Mouse (Mus musculus): ENCODE results near the gene Pcp4l1.

The Pcp4l1 gene

DNA sequence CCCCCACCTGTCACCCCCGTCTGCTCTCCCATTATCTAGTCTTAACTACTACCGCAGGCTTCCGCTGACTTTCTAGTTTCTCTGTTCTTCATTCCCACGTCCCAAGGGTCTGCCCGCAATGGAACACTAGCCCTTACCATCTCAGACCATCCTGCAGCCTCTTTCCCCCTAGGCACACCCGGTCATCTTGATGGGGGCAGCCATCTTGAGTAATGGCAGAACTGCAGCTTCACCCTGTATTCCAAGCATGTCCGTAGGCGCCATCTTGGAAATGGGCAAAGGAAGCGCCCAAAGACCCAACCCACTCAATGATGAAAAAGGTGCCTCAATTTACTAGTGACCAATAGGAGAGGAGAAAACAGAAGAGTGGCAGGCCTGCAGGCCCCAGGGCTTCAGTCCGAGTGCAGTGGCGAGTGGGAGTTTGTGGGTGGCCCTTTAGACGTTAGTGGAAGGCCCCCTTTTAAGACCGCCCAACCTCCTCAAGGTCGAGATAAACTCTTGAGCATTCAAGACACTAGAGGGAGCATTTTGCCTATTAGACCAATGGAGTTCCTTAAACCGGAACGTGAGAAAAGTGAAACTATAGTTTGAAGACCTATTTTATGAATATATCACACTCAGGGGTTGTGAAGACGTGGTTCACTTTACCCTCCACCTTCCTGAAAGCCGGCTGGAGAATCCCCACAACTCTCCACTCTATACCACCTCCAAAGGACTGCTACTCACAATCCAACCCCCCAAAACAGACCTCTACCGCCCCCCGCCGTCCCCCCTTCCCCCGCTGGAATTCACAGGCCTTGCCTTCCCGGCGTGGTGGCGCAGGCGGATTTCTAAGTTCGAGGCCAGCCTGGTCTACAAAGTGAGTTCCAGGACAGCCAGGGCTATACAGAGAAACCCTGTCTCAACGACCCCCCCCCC lies 26.4 kb upstream of the Pcp4l1 start, which contains the start of gene Tomm40l:
Tomm40l (minus strand) TSS at position 277 of the 918 bp plus-strand sequence.
- in situ Hi-C loops (cut with MboI; ENCODE audit: low sequenced_read_pairs), result loop anchor here (5.0 kb wide), 1 partner anchor 90 kb away; no protein-coding TSS in a partner anchor

DNA sequence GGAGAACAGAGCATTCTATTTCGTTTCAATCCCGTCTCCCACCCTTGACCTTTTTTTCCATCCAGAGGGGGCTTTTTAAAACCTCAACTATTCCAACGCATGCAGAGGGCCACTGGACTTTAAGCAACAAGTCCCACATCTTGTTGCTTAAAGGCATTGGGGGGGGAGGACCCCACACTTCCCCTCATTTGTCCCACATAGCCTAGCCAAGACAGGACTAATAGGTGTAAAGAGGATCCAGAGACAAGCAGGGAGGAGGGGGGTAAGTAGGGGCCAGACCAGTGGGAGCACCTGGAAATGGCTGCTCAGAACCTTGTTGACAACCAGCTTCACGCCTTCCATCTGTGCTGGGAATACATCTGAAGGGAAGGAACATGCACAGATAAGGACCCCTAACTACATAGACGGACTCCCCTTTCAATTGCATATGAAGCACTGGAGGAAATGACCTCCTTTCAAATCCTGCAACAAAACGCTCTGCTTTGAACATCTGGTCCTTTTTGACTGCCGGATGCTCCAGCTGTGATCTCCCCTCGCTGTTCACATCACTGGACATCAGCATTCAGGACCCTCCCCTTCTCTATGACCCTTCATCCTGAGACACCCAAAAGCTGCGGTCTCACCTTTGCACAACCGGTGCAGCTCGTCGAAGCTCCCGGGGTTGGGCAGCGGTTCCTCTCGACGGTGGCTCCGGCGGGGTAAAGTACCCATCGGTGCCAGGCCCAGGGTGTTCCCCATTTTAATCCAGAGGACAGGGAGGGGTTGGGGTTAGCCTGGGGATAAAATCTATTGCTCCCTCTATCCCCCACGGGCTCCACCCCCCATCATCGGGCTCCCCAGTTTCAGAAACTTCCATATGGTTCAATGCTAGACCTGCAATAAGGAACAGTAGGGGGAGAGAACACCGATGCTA lies 25.5 kb upstream of the Pcp4l1 start:
- in situ Hi-C loops (cut with MboI; ENCODE audit: low sequenced_read_pairs), result loop anchor here (5.0 kb wide), 1 partner anchor 89 kb away; no protein-coding TSS in a partner anchor

DNA sequence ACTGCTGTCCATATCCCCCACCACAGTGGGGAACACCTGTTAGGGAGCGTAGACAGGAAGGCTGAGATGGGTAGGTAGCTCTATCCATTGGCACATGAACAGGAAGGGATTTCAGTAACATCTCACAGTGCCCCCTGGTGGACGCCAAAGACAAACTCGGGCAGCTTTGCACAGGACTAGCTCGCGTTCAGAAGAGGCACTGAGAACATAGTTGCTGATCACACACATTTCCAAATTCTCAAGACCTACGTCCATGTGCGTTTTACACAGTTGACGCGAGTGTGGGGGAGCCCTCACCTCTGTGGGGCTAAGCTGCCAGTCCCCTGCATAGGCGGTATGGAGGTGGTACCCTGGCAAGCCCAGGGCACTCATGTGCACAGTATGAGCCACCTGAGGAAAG lies 24.8 kb upstream of the Pcp4l1 start:
- in situ Hi-C loops (cut with MboI; ENCODE audit: low sequenced_read_pairs), result loop anchor here (5.0 kb wide), 1 partner anchor 89 kb away; no protein-coding TSS in a partner anchor

DNA sequence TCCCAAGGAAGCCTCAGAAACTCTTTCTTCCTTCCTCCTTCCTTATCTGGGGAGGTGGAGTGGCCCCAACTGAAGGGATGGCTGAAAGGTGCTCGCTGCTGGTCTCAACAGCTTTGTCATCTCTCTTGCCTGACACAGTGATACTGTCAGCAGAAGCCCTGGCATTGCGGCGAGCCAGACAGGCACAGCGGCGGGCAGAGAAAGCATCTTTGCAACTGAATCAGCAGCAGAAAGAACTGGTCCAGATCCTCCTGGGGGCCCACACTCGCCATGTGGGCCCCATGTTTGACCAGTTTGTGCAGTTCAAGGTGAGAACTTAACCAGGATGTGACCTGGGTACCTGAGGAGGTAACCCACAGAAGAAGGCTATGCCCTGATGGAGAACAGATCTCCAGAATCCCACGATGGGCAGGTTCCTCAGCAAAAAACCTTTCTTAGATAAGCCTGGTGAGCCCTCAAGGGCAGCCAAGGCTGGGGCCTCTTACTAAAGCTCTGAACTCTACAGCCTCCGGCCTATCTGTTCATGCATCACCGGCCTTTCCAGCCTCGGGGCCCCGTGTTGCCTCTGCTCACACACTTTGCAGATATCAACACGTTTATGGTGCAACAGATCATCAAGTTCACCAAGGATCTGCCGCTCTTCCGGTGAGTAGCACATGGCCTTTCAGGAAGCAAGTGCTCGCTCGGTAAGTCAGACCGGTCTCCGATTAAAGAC lies 20.3 kb upstream of the Pcp4l1 start:
- in situ Hi-C loops (cut with MboI; ENCODE audit: low sequenced_read_pairs), result no loop called here

DNA sequence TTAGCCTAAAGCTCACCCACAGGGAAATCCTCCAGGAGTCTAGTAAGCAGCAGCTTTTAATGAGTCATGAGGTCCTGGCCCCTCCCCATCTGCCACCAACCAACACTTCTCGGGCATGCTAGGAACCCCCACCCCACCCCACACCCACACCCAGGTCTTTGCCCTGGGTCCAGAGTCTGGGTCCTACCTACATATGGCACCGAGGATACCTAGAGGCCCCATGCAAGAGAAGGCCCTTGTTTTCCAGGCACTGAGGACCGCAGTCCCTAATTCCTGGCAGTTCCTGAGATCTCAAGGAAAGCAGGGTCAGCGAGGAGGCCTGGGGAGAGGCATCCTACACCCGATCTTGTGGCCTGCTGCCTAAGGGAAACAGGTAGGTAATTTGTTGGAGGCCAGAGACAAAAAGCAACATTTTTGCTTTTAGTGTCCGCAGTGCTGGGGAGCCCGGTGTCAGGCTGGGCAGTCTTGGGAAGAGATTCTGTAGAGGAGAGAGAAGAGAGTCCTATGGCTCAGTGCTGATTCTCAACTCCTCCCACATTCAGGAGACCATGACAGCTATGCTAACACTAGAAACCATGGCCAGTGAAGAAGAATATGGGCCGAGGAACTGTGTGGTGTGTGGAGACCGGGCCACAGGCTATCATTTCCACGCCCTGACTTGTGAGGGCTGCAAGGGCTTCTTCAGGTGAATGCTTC lies 17.9 kb upstream of the Pcp4l1 start, which contains the start of gene Nr1i3:
Nr1i3 (plus strand) TSS at position 170 of the 696 bp plus-strand sequence.
- in situ Hi-C loops (cut with MboI; ENCODE audit: low sequenced_read_pairs), result no loop called here

DNA sequence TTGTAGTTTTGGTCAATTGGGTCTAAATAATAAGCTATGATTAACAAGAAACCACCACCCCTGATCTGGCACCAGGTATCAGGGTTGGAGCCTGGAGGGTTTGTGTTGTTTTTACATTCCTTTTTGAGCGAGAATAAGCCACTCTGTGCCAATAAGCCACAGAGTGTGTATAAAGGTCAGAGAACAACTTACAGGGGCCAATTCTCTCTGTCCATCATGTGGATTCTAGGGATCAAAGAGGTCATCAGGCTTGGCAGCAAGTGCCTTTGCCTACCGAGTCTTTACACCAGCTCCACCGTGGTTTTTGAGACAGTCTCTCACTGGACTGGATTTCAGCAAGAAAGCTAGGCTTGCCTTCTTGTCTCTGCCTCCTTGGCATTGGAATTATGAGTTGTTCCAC lies 16.8 kb upstream of the Pcp4l1 start:
- in situ Hi-C loops (cut with MboI; ENCODE audit: low sequenced_read_pairs), result no loop called here

DNA sequence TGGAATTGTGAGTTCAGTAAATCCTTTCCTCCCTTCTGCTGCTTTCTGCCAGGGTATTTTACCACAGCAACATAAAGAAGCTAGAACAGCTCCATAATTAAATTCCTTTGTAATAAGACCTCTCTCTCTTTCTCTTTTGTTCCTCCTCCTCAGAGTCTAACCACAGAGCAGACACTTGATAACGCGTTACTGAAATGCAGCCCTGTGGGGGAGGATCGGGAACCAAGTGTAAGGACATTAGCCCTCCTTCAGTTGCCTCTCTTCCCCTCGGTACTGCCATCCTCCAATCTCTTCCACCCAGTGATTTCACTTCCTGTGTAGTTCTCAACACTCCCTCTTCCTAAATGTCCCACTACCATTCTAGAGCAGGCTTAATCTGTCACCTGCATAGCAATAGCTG lies 13.3 kb upstream of the Pcp4l1 start:
- in situ Hi-C loops (cut with MboI; ENCODE audit: low sequenced_read_pairs), result no loop called here

DNA sequence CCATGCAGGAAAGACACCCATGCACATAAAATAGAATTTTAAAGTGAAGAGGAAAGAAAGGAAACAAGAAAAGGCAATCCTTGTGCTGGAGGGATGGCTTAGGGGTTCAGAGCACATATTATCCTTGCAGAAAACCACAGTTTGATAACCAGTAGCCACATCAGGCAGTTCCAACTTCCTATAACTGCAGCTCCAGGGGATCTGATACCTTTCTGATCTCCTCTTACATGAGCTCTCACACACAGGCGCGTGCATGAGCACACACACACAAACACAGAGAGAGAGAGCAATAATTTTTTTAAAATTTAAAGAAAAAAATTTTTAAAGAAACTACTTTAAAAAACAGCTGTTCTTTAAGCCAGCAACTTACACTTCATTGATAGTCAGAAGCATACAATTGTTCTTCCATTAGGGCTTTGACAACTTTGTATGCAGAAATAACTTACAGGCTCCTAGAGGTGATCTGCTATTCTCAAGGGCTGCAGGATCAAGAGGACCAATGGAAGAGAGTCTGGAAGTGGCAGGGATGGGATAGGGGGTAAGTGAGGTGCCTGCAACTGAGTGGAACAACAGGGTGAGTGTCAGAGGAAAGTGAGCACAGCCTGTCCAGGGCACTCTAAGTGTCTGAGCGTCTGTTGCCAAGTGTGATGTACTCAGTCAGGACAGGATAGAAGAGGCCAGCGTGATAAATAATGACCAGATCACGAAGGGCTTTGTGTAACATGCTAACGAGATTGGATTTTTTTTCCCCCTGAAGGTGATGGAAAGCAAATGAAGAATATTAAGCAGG lies 9.8 kb upstream of the Pcp4l1 start:
- in situ Hi-C loops (cut with MboI; ENCODE audit: low sequenced_read_pairs), result no loop called here

DNA sequence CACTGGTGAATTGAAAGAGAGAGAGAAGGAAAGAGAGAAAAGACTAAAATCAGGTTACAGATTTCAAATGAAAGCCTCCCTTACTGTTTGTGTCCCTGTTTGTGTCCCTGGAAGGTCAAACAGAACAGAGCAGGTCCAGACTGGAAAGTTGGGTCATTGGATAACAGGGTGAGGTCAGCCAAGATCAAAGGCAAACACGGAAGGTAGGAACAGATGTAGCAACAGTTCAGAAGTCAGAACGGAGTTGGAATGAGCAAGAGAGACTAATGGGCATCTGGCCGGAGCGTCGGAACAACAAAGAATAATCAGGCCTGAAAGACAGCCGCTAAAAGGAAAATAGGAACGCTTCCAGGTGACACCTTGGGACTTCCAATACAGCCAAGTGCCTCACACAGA lies 8.2 kb upstream of the Pcp4l1 start:
- in situ Hi-C loops (cut with MboI; ENCODE audit: low sequenced_read_pairs), result no loop called here

DNA sequence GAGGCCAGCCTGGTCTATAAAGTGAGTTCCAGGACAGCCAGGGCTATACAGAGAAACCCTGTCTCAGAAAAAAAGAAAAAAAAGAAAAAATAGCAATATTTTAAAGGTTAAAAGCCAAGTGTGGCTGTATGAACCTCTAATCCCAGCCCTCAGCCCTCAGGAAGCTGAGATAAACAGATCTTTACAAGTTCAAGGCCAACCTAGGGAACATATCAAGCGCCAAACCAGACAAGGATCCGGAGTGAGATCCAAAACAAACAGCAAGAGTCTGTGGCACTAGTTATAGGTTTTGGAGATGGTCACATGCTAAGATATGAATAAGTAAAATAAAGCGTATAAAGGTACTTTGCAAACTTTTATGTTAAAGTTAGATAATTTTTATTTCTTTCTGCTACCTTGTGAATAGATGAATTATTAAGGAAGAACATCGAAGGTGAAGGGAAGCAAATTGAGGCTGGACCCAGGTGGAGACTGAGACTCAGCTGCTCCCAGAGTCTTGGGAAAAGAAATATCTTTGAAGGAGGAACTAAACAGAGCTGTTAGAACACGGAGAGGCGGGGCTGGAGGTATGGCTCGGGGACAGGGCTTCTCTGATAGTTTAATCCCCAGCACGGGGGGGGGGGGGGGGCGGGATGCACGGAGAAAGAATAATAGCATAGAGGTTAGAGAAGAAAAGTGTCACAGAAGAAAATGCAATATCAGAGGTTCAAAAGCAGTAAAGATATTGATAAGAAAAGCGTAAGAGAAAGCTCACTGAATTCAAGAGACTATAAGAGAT lies 7.6 kb upstream of the Pcp4l1 start:
- in situ Hi-C loops (cut with MboI; ENCODE audit: low sequenced_read_pairs), result no loop called here

DNA sequence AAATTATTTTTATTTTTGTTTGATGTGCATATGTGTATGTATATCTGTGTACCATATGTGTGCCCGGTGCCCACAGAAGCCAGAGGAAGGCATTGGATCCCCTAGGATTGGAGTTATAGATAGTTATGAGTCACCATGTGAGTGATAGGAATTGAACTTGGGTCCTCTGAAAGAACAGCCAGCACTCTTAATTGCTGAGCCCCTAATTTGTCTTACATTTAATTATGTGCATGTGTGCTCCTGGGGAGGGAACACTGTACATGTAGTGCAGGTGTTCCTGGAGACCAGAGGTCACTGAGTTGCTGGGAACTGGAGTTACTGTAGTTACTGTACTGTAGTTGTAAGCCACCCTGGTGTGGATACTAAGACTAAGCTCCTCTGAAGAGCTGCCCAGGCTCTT lies 4.7 kb upstream of the Pcp4l1 start:
- in situ Hi-C loops (cut with MboI; ENCODE audit: low sequenced_read_pairs), result no loop called here

DNA sequence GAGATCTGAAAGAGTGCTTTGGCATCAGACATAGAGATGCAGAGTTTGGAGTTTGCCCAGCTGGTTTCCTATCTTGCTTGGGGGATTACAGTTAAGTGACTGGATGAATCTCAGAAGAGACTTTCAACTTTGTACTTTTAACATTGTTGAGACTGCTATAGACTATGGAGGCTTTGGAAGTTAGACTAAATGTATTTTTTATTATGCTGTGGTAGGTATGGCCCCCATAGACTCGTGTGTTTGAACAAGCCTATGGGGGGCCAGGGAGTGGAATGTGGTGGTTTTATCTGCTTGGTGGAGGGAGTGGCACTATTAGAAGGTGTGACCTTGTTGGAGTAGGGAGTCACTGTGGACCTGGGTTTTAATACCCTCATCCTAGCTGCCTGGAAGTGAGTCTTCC lies 3.5 kb upstream of the Pcp4l1 start:
- in situ Hi-C loops (cut with MboI; ENCODE audit: low sequenced_read_pairs), result no loop called here

DNA sequence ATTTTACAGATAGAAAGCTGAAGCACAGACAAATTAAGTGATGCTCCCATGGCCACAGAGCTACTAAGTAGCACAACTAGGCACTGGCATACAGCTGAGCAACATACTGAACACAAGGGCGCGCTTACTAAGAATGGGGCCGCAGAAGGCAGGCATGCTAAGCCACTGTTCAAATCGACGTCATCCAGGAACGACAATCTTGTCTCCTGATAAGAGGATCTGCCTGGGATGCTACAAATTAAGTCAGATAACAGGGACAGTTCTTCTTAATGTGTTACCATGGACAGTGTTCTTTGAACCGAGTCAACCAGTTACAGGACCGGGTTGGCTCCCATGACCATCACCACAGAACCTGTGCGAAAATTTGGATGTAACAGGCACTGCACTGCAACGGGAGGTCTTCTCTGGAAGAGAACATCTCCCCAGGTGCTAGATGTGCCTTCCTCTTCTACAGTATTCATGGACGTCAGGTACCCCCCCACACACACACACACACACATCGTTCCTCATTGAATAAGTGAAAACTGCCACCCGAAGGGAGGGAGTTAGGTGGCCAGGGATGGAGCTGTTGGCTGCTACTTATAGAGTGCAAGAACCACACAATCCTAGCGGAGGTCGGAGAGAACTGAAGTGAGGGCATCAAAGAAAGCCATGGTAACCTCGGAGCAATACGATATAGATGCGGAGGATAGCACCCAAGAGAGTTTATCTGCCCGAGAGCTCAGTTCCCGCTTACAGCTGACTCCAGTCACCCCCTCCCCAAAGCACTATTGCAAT lies 834 bp downstream of the Pcp4l1 start:
- in situ Hi-C loops (cut with MboI; ENCODE audit: low sequenced_read_pairs), result no loop called here

DNA sequence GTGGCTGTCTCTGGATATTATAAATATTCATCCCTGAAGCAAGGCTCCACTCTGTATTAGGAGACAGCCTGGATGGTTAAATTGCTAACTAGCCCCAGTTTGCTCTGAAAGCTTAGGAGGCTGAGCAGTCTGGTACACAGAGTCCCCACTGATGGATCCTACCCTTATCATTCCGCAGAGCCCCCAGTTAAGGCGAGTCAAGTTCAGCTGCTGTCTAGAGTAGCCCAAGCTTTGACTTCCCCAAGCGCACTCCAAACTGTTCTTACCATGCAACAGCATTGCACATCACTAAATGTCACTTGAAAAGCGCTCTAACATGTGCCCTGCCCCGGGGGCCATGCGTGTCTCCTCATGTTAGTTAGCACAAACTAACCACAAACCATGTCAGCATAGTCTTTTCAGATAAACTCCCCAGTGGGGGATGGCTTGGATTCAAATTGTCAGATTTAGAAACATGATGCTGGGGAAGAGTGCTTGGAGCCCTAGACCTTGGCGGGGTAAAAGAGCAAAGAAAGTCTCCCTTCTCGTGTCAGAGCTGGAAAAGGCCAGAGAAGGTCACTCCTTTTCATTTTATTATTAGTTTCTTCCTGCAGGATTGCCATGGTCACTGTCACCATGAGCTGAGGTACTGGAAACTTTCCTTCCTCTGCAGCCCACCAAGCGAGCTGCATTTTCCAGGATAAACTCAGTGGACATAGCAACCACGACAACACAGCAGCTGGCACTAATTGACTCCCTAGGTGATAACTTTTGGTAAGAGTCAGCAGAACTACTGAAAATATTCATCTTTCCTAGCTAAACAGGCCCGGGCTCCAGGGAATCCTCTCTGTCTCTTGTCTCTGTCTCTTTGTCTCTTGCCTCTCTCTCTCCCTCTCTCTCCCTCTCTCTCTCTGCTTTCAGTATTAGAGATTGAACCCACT lies 1.9 kb downstream of the Pcp4l1 start:
- in situ Hi-C loops (cut with MboI; ENCODE audit: low sequenced_read_pairs), result no loop called here

DNA sequence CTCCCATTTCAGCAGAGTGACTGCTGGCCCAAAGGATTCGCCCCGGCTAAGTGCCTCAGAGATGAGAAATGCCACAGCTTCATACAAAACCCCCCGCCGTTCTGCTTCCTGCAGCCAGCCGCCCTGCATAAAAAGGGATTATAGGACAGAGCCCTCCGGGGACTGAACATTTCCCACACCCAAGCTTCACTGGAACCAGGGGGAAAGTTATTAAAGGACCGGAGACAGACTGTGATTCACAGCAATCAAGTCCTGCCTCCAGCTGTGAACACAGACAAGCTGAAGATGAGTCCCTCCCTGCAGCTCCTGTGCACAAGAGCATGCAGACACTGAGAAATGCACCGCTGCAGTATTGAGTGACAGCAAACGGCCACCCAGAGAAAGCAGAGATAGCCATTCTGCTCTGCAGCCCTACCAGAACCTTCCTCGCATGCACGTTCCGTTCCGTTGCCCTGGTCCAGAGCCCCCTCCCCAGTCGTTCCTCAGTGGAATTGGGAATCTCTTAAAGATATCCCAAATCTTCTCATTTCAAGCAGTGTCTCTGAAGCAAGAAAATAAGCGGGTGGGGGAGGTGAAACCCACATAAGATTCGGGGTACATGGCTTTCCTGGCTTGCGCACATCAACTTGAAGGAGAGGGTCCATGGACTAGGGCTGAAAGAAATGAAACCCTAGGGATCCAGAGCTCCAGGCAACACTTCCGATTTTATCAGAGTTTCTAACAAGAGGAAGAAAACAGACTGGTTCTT lies 2.8 kb downstream of the Pcp4l1 start:
- in situ Hi-C loops (cut with MboI; ENCODE audit: low sequenced_read_pairs), result no loop called here

DNA sequence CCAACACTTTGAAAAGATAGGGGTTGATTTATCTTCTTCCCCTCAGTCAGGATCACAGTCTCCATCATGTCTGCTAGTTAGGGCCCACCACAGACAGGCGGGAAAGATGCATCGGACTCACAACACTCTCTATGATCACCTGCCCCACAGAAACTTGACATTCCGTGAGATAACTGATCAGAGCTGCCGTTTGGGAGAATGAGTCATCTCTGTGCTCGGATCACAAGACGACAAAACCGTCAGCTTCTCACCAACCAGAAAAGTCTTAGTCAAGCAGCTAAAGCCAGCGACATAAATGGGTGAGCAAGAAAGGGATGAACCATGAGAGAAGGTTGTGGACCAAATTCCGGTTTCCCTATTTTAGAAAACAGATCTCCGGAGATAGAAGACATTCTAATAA lies 3.8 kb downstream of the Pcp4l1 start:
- in situ Hi-C loops (cut with MboI; ENCODE audit: low sequenced_read_pairs), result no loop called here
